Mouse (Mus musculus) heart, adult 2 months (tissue): ENCODE results near the gene Lsp1. TPM values are rescaled to one million over a fixed set of nuclear protein-coding genes. Genes with fewer than 3 reads are reported as not detected.

Experiments used
- DNase-seq, 2 experiments: peaks; one replicate each; pipeline ENCODE4 v3.0.0; 2021
- H3K27ac ChIP-seq: fragments of 200-600 bp; 2 replicates; pipeline ENCODE4 v1.8.1; 2022
- H3K27me3 ChIP-seq: fragments of 200-500 bp; 2 replicates; pipeline ENCODE4 v1.6.1; 2012; ENCODE audit warnings: mild to moderate bottlenecking, low read length, inconsistent platforms, mixed read lengths; ENCODE audit not compliant: control insufficient read depth, insufficient read depth
- H3K36me3 ChIP-seq: fragments of 200-500 bp; 2 replicates; pipeline ENCODE4 v1.6.1; 2012; ENCODE audit warnings: low read length, inconsistent platforms; ENCODE audit not compliant: control insufficient read depth, insufficient read depth
- H3K4me1 ChIP-seq: fragments of 200-500 bp; 2 replicates; pipeline ENCODE4 v1.6.1; 2011; ENCODE audit warnings: low read length; ENCODE audit not compliant: control insufficient read depth, insufficient read depth
- H3K4me3 ChIP-seq: fragments of 200-600 bp; 2 replicates; pipeline ENCODE4 v1.8.1; 2022
- H3K79me2 ChIP-seq: fragments of 200-500 bp; replicated peaks from 2 replicates; pipeline ENCODE4 v1.6.1; 2012; ENCODE audit warnings: mild to moderate bottlenecking, inconsistent platforms, low read length, moderate library complexity, mixed read lengths; ENCODE audit not compliant: control insufficient read depth, insufficient read depth
- H3K9ac ChIP-seq: fragments of 200-500 bp; 2 replicates; pipeline ENCODE4 v1.6.1; 2012; ENCODE audit warnings: low read depth, mild to moderate bottlenecking, control low read depth, inconsistent platforms, low read length, mixed read lengths
- CTCF ChIP-seq: fragments of 200-600 bp; IDR thresholded peaks from 2 replicates; pipeline ENCODE4 v1.8.1; 2022; ENCODE audit warnings: antibody characterized with exemption, mild to moderate bottlenecking, moderate library complexity
- EP300 ChIP-seq: fragments of 200-500 bp; IDR thresholded peaks from 2 replicates; pipeline ENCODE4 v1.6.1; 2011; ENCODE audit warnings: low read depth, low read length, control low read depth; ENCODE audit not compliant: insufficient read depth
- POLR2A ChIP-seq: fragments of 200-500 bp; IDR thresholded peaks from 2 replicates; pipeline ENCODE4 v1.6.1; 2011; ENCODE audit warnings: mild to moderate bottlenecking, low read depth, low read length, control low read depth; ENCODE audit not compliant: insufficient read depth
- WGBS: fragments of 180-500 bp; shearing (Covaris S2); methylation state at CpG from one replicate; pipeline ENCODE4 v1.1.7; 2018; 5-methylcytosine and 5-hydroxymethylcytosine counted together
- intact Hi-C: fragments of 180-260 bp; cut with DNase I; formaldehyde crosslinking; loops from one replicate; pipeline ENCODE4 v1.15.1; 2025
- polyA plus RNA-seq: library from polyadenylated mRNA; depleted of rRNA; stranded (reverse); fragments of >200 nt; gene quantifications from 2 replicates; pipeline ENCODE4 v1.2.3, GENCODE M21; 2012
- total RNA-seq, 2 experiments: library from RNA; stranded (reverse); gene quantifications; 2 replicates each; pipeline ENCODE4 v1.2.3; 2021

Gene Lsp1
- total and polyA plus RNA-seq, 3 experiments, result 28.4 to 96.6 (median 35.0) TPM

GRCm38 (mm10) chr7:142470171-142470691 is 9.6 kb downstream of the Lsp1 start:
- Histone ChIP-seq H3K27ac (peak overlapping the region; percentile 75), H3K79me2 (no peaks in the 10 kb centered on the region), H3K4me3 (no peak overlapping the region), H3K4me1 (peaks cover 17% of the 10 kb centered on the region), H3K36me3 (no peaks in the 10 kb centered on the region), H3K27me3 (no peaks in the 10 kb centered on the region), H3K9ac (no peak overlapping the region)
- intact Hi-C loops, result no loop called here
- 51% methylated on average over 7 of the region's 7 CpGs for WGBS
- TF ChIP-seq POLR2A (no peak), CTCF (no peak), EP300 (no peak)
- DNase-seq, result peak; percentile 29 to 45

GRCm38 (mm10) chr7:142470808-142471413 is 10.3 kb downstream of the Lsp1 start:
- Histone ChIP-seq H3K4me1 (peaks cover 17% of the 10 kb centered on the region), H3K79me2 (no peaks in the 10 kb centered on the region), H3K9ac (no peak overlapping the region; the same call in 1 of the 2 replicates), H3K27ac (peak overlapping the region; percentile 75), H3K36me3 (no peaks in the 10 kb centered on the region), H3K27me3 (no peaks in the 10 kb centered on the region), H3K4me3 (no peak overlapping the region)
- 11% methylated on average over 4 of the region's 4 CpGs for WGBS
- DNase-seq, result peak; percentile 71 to 77
- intact Hi-C loops, result no loop called here
- TF ChIP-seq POLR2A (peak; percentile 51; the same call in 1 of the 2 replicates), EP300 (peak; percentile 23; the same call in 1 of the 2 replicates), CTCF (no peak)

GRCm38 (mm10) chr7:142471414-142471861 is 10.8 kb downstream of the Lsp1 start:
- peak overlapping the region; percentile 57 for H3K9ac ChIP-seq
- no peaks in the 10 kb centered on the region for H3K27me3 ChIP-seq
- DNase-seq, result peak; percentile 38 to 43
- intact Hi-C loops, result no loop called here
- H3K27ac ChIP-seq, result peak overlapping the region; percentile 75
- no peaks in the 10 kb centered on the region for H3K36me3 ChIP-seq
- no peak overlapping the region for H3K4me3 ChIP-seq
- WGBS, result 56% methylated on average over 6 of the region's 6 CpGs
- H3K4me1 ChIP-seq, result peaks cover 21% of the 10 kb centered on the region
- no peak for TF ChIP-seq EP300
- TF ChIP-seq CTCF, result no peak
- no peak for TF ChIP-seq POLR2A
- H3K79me2 ChIP-seq, result no peaks in the 10 kb centered on the region

- H3K4me1 ChIP-seq, result peaks cover 23% of the 10 kb centered on the region
- no peaks in the 10 kb centered on the region for H3K79me2 ChIP-seq
- peak; percentile 66 to 77 for DNase-seq
- intact Hi-C loops, result no loop called here
- H3K4me3 ChIP-seq, result no peak overlapping the region
- WGBS, result 36% methylated on average over 15 of the region's 15 CpGs
- no peaks in the 10 kb centered on the region for H3K36me3 ChIP-seq
- no peaks in the 10 kb centered on the region for H3K27me3 ChIP-seq
- peak; percentile 70; the same call in 1 of the 2 replicates for TF ChIP-seq EP300
- 0 out of 2 replicates have a peak, but pooled peaks have one; percentile 10 for TF ChIP-seq POLR2A
- no peak for TF ChIP-seq CTCF
- peak overlapping the region; percentile 21; the same call in 1 of the 2 replicates for H3K9ac ChIP-seq
- H3K27ac ChIP-seq, result peak overlapping the region; percentile 75
Measured at GRCm38 (mm10) chr7:142471884-142472570, 11.4 kb downstream of the Lsp1 start.

GRCm38 (mm10) chr7:142472936-142473335 is 12.3 kb downstream of the Lsp1 start:
- no peaks in the 10 kb centered on the region for H3K36me3 ChIP-seq
- TF ChIP-seq EP300 (no peak), CTCF (no peak), POLR2A (no peak)
- WGBS, result 91% methylated on average over 4 of the region's 4 CpGs
- intact Hi-C loops, result no loop called here
- no peaks in the 10 kb centered on the region for H3K27me3 ChIP-seq
- H3K79me2 ChIP-seq, result no peaks in the 10 kb centered on the region
- H3K27ac ChIP-seq, result peak overlapping the region; percentile 75
- H3K4me3 ChIP-seq, result no peak overlapping the region
- DNase-seq, result peak in 1 of 2 experiments; percentile 20
- peaks cover 23% of the 10 kb centered on the region for H3K4me1 ChIP-seq
- no peak overlapping the region for H3K9ac ChIP-seq
